Mouse (Mus musculus): ENCODE measurements around the gene Ints6.

The Ints6 gene

DNA sequence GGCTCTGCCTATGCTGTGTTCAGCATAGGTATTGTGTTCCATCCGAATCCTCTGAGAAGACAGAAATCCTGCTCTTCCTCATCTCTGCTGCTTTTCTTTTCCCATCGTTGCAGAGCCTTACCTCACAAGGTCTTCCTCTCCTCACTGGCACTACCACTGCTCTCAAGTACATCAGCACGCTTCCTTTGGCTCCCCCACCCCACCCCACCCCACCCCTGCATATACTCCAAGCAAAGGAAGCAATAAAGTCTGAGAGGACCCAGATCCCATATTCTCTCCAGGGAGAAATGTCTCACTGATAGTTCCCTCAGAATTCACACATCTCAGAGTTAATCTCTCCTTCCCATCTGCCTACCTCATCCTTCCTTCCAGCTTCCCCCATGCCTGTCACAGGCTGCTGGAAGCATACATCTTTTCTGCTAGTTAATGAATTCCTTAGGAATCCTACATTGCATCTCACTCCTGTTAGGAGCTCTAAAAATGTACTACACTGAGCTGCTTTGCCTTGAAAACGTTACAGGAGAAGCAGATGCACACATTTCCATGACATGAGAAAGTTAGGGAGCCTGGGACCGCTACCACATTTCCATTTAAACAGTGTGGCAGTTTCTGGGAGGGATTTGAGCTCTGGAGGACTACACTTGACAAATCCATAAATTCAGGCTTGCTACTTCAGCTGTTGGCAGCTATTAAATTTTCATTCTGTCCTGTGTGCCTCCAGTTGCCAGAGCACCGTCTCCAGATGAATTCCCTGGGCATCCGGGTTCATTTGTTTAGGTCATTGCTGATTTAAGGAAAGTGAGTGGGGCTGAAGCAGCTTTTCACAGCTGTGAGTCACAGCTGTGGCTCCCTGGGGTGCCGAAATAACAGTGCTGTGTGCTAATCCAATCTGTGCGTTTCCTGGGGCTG lies 123.3 kb downstream of the Ints6 start:
- no peak for DNase-seq (ENCODE audit: low spot score in 2 of 2)

DNA sequence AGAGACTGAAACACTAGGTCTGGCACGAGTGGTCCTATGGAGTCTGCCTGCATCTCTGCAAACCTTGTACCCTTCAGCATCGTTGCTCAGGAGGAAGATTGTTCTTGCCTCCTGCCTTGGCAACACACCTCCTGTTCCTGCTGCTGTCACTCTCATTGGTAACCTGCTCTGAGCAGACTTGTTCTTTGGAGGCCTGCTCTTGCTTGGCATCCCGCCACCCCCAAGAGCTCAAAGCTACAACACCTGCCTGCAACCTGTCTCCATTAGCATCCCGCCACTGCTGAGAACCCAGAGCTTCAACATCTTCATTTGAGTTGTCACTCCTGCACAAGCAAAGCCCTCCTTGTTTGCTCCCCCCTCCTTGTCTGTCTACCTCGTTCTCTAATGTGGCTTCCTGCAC lies 133.0 kb downstream of the Ints6 start:
- DNase-seq (ENCODE audit: low spot score in 2 of 2), result no peak

Data from urinary bladder, postnatal 36 days (tissue).